Mouse (Mus musculus) hindbrain, embryonic 13.5 days (tissue): ENCODE results near the gene B3gnt8. TPM values are rescaled to one million over a fixed set of nuclear protein-coding genes. Genes with fewer than 3 reads are reported as not detected.

Source experiments
- ATAC-seq: fragments of 200-750 bp; cut with Nextera tagmentation; 2 replicates; pipeline ENCODE4 v1.8.0; 2017; ENCODE audit warnings: moderate TSS enrichment; ENCODE audit not compliant: low FRiP score
- H3K27ac ChIP-seq: fragments of 300-500 bp; sonication (generic); 2 replicates; pipeline ENCODE4 v1.5.1; 2015; ENCODE audit warnings: inconsistent platforms, mild to moderate bottlenecking, moderate library complexity
- H3K27me3 ChIP-seq: fragments of 300-500 bp; sonication (generic); 2 replicates; pipeline ENCODE4 v1.6.1; 2015; ENCODE audit warnings: mild to moderate bottlenecking, inconsistent platforms
- H3K36me3 ChIP-seq: fragments of 300-500 bp; sonication (generic); 2 replicates; pipeline ENCODE4 v1.6.1; 2015; ENCODE audit warnings: mild to moderate bottlenecking, inconsistent platforms
- H3K4me1 ChIP-seq: fragments of 300-500 bp; sonication (generic); replicated peaks from 2 replicates; pipeline ENCODE4 v1.6.1; 2015; ENCODE audit warnings: inconsistent platforms
- H3K4me2 ChIP-seq: fragments of 300-500 bp; sonication (generic); 2 replicates; pipeline ENCODE4 v1.6.1; 2015; ENCODE audit warnings: inconsistent platforms, mild to moderate bottlenecking, moderate library complexity
- H3K4me3 ChIP-seq: fragments of 300-500 bp; sonication (generic); 2 replicates; pipeline ENCODE4 v1.5.1; 2015; ENCODE audit warnings: mild to moderate bottlenecking, inconsistent platforms
- H3K9ac ChIP-seq: fragments of 300-500 bp; sonication (generic); 2 replicates; pipeline ENCODE4 v1.6.1; 2015; ENCODE audit warnings: mild to moderate bottlenecking, inconsistent platforms
- H3K9me3 ChIP-seq: fragments of 300-500 bp; sonication (generic); 2 replicates; pipeline ENCODE4 v1.6.1; 2016; ENCODE audit warnings: inconsistent platforms
- WGBS: fragments of 180-500 bp; shearing (Covaris S2); methylation state at CpG from one replicate; pipeline ENCODE4 v1.1.7; 2015; 5-methylcytosine and 5-hydroxymethylcytosine counted together
- polyA plus RNA-seq: library from polyadenylated mRNA; unstranded; fragments of >200 nt; fragmentation: Nextera tagmentation; extraction: Ambion mirVana; gene quantifications from 2 replicates; pipeline ENCODE4 v1.2.1, GENCODE M21; 2015

The B3gnt8 gene
- polyA plus RNA-seq, 1 experiment from 2014 or later, result 1.0 TPM

DNA sequence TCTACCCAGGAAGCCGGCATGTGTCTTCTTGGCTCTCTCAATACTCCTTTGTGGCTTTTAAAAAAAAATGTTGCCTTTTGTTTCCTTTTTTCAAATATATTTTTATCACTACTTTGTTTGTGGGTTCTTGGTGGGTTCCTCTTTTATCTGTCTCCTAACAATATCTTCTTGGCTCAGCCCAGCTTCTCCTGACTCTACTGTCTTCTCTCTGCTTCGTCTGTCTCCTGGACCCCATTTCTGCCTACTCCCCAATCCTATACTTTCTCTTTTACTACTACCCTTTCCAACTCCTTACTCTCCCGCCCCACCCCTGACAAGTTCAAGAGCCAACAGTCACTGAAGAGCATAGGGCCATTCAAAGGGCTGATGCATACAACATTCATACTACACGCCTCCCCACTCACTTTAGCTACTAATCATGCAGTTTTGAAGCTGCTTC is 19.8 kb upstream of the B3gnt8 start:
- H3K9ac ChIP-seq, result no peak overlapping the region
- 82% methylated on average over 4 of the region's 4 CpGs for WGBS
- H3K9me3 ChIP-seq, result 0 out of 2 replicates have a peak, but pooled peaks cover 3% of the 10 kb centered on the region
- H3K27ac ChIP-seq, result no peak overlapping the region
- H3K4me1 ChIP-seq, result no peaks in the 10 kb centered on the region
- no peaks in the 10 kb centered on the region for H3K27me3 ChIP-seq
- H3K4me3 ChIP-seq, result no peak overlapping the region
- no peak overlapping the region for H3K4me2 ChIP-seq
- ATAC-seq, result no peak
- H3K36me3 ChIP-seq, result no peaks in the 10 kb centered on the region

DNA sequence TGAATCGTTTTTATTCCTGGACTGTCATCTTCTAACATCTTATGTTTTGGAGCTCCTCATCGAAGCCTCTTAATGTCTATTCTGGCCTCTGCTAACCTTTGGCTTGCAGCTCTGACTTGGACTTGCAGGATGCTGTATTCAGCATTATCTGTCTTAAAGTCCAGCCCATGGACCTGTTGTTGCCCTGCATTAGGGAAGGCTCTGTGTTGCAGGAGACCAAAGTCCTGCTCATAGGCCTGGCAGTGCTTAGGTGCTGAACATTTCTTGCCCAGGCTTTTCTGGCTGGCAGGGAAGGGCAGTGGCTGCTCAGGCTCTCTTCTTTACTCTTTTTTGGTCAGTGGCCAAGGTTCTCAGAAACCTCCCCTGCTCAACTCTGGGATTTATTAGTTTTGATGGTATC is 19.3 kb upstream of the B3gnt8 start:
- WGBS, result 91% methylated on average over 2 of the region's 2 CpGs
- Histone ChIP-seq H3K9ac (no peak overlapping the region), H3K27ac (no peak overlapping the region), H3K4me1 (no peaks in the 10 kb centered on the region), H3K36me3 (no peaks in the 10 kb centered on the region), H3K9me3 (0 out of 2 replicates have a peak, but pooled peaks cover 3% of the 10 kb centered on the region), H3K27me3 (no peaks in the 10 kb centered on the region), H3K4me2 (no peak overlapping the region), H3K4me3 (no peak overlapping the region)
- ATAC-seq, result no peak

- Histone ChIP-seq H3K4me1 (no peaks in the 10 kb centered on the region), H3K4me3 (no peak overlapping the region), H3K27me3 (no peaks in the 10 kb centered on the region), H3K27ac (no peak overlapping the region), H3K36me3 (no peaks in the 10 kb centered on the region), H3K9me3 (0 out of 2 replicates have a peak, but pooled peaks cover 3% of the 10 kb centered on the region), H3K9ac (no peak overlapping the region), H3K4me2 (no peak overlapping the region)
- 46% methylated on average over 6 of the region's 6 CpGs for WGBS
- no peak for ATAC-seq
These were observed 16.4 kb upstream of the B3gnt8 start for GRCm38 (mm10) chr7:25610056-25610455.

GRCm38 (mm10) chr7:25611501-25611900 is 15.0 kb upstream of the B3gnt8 start:
- Histone ChIP-seq H3K4me1 (no peaks in the 10 kb centered on the region), H3K9me3 (0 out of 2 replicates have a peak, but pooled peaks cover 3% of the 10 kb centered on the region), H3K4me2 (no peak overlapping the region), H3K27me3 (no peaks in the 10 kb centered on the region), H3K4me3 (no peak overlapping the region), H3K9ac (no peak overlapping the region), H3K36me3 (no peaks in the 10 kb centered on the region), H3K27ac (no peak overlapping the region)
- WGBS, result 53% methylated on average over 7 of the region's 7 CpGs
- no peak for ATAC-seq

DNA sequence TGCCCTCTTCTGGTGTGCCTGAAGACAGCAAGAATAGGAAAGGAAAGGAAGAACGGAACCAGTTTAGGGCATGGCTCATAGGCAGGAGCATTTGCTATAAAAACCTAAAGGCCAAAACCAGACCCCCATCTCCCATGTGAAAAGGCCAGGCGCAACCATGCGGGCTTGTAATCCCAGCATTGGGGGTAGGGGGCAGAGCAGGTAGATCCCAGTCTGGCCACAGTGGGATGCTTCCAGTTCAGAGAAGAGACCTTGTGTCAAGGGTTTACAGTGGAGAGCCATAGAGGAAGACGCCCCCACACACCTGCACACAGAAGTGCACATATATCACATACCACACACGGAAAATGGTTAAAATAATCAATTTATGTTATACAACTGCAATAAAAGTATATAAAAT is 12.4 kb upstream of the B3gnt8 start:
- Histone ChIP-seq H3K27ac (no peak overlapping the region), H3K9ac (no peak overlapping the region), H3K4me2 (no peak overlapping the region), H3K36me3 (no peaks in the 10 kb centered on the region), H3K27me3 (peaks cover 6% of the 10 kb centered on the region; the same call in 1 of the 2 replicates), H3K4me3 (no peak overlapping the region), H3K4me1 (no peaks in the 10 kb centered on the region; the same call in 1 of the 2 replicates), H3K9me3 (no peaks in the 10 kb centered on the region)
- 93% methylated on average over 5 of the region's 5 CpGs for WGBS
- no peak for ATAC-seq

GRCm38 (mm10) chr7:25614831-25615705 is 11.4 kb upstream of the B3gnt8 start:
- peaks cover 5% of the 10 kb centered on the region for H3K4me1 ChIP-seq
- peaks cover 6% of the 10 kb centered on the region; the same call in 1 of the 2 replicates for H3K27me3 ChIP-seq
- no peaks in the 10 kb centered on the region for H3K9me3 ChIP-seq
- H3K4me2 ChIP-seq, result no peak overlapping the region
- no peak overlapping the region for H3K4me3 ChIP-seq
- WGBS, result 74% methylated on average over 21 of the region's 21 CpGs
- no peak overlapping the region for H3K27ac ChIP-seq
- H3K36me3 ChIP-seq, result no peaks in the 10 kb centered on the region
- ATAC-seq, result no peak
- no peak overlapping the region for H3K9ac ChIP-seq

- H3K4me3 ChIP-seq, result no peak within 1 kb of the TSS
- WGBS, result 86% methylated on average over 5 of the region's 5 CpGs
These were observed 10.8 kb upstream of the B3gnt8 start, which contains the start of gene Erich4 for GRCm38 (mm10) chr7:25615706-25616011. Gene Erich4 (minus strand): TSS chr7:25615892.

GRCm38 (mm10) chr7:25617376-25618160 is 8.9 kb upstream of the B3gnt8 start:
- H3K36me3 ChIP-seq, result peaks cover 17% of the 10 kb centered on the region
- H3K9me3 ChIP-seq, result no peaks in the 10 kb centered on the region
- WGBS, result 84% methylated on average over 10 of the region's 10 CpGs
- ATAC-seq, result no peak
- no peak overlapping the region for H3K4me3 ChIP-seq
- no peak overlapping the region for H3K27ac ChIP-seq
- peaks cover 7% of the 10 kb centered on the region for H3K4me1 ChIP-seq
- no peak overlapping the region for H3K4me2 ChIP-seq
- H3K27me3 ChIP-seq, result peaks cover 6% of the 10 kb centered on the region; the same call in 1 of the 2 replicates
- H3K9ac ChIP-seq, result no peak overlapping the region

More at GRCm38 (mm10) chr7:25615706-25616011, 10.8 kb upstream of the B3gnt8 start, which contains the start of gene Erich4:
- Histone ChIP-seq H3K27me3 (peaks cover 6% of the 10 kb centered on the region; the same call in 1 of the 2 replicates), H3K9me3 (no peaks in the 10 kb centered on the region), H3K4me1 (peaks cover 7% of the 10 kb centered on the region), H3K4me2 (no peak within 1 kb of the TSS), H3K27ac (no peak within 1 kb of the TSS), H3K9ac (no peak within 1 kb of the TSS), H3K36me3 (no peaks in the 10 kb centered on the region)
- ATAC-seq, result no peak

DNA sequence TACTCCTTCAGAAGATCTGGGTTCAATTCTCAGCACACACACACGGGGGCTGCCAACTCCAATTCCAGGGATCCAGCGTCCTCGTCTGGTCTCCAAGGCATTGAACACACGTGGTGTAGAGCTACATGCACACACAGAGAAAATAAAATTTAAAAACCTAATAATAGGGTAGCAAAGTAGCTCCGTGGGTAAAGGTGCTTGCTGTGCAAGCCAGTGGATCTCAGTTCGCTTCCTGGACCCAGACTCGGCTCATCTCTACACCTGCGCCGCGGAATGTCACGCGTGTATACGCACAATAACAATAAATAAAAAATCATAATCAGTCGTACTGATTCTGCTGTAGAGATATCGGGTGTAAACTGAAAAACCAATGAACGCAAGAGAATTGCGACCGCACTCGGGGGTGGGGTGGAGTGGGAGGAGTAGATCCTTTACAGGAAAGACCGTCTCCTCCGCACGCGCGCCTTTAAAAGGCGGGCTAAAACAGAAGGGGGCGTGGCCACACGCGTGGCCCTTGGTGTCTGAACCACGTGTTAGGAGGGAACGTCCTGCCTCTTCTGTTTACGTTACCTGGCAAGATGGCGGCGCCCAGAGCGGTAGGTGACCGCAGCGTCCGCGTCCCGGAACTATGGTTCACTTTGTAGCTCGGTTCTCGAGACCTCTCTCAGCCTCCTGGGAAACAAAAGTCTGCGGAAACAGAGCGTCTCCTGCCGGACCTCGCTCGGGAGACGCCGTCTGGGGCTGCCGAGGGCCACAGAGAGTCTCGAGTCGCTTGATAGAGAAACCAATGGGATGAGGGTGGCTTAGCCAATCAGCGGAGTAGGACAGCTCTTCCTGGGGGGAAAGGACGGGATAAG is 7.4 kb upstream of the B3gnt8 start, which contains the start of gene Dmac2:
Dmac2 (plus strand) TSS at position 550 of the 857 bp plus-strand sequence.
- 2% methylated on average over 53 of the region's 53 CpGs for WGBS
- Histone ChIP-seq H3K9ac (peak within 1 kb of the TSS; percentile 65), H3K9me3 (no peaks in the 10 kb centered on the region), H3K36me3 (peaks cover 32% of the 10 kb centered on the region), H3K4me1 (peaks cover 7% of the 10 kb centered on the region), H3K4me3 (peak within 1 kb of the TSS; percentile 62), H3K27ac (peak within 1 kb of the TSS; percentile 60), H3K27me3 (peaks cover 6% of the 10 kb centered on the region; the same call in 1 of the 2 replicates), H3K4me2 (peak within 1 kb of the TSS; percentile 59)
- peak; percentile 95 for ATAC-seq

DNA sequence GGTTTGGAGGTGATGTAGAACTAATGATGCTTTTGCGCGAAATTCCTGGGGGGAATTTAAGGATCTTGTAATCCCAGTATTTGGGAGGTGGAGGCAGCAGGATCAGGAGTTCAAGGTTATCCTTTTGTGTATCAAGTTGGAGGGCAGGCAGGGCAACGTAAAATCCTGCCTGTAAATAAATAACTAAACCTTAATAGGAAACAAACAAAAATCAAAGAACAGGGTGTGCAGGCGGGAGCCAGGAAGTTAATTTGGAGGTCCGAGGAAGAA is 6.8 kb upstream of the B3gnt8 start:
- WGBS, result 19% methylated on average over 5 of the region's 5 CpGs
- Histone ChIP-seq H3K9ac (peak overlapping the region; percentile 65), H3K36me3 (peaks cover 38% of the 10 kb centered on the region), H3K27me3 (peaks cover 6% of the 10 kb centered on the region; the same call in 1 of the 2 replicates), H3K4me1 (peaks cover 7% of the 10 kb centered on the region), H3K4me2 (peak overlapping the region; percentile 59), H3K9me3 (no peaks in the 10 kb centered on the region), H3K27ac (peak overlapping the region; percentile 60), H3K4me3 (peak overlapping the region; percentile 62)
- no peak for ATAC-seq

DNA sequence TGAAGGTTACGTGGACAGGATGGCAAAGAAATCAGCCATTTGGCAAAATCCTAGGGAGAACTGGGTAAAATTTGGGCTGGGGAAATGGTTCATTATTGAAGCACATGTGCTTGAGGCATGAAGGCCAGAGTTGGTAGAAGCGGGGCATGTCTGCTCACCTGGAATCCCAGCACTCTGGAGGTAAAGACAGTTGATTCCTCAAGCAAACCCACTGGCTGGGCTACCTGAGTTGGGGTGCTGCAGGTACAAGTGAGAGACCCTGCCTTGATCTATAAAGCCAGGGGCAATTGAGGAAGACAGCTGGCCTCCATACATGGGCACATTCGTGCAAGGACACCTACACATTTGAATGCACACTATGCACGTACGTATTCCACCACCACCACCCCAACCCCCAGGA is 6.4 kb upstream of the B3gnt8 start:
- Histone ChIP-seq H3K4me2 (peak overlapping the region; percentile 59), H3K4me3 (peak overlapping the region; percentile 62), H3K36me3 (peaks cover 42% of the 10 kb centered on the region), H3K27me3 (peaks cover 6% of the 10 kb centered on the region; the same call in 1 of the 2 replicates), H3K27ac (no peak overlapping the region), H3K4me1 (peaks cover 7% of the 10 kb centered on the region), H3K9me3 (no peaks in the 10 kb centered on the region), H3K9ac (peak overlapping the region; percentile 65)
- no peak for ATAC-seq
- WGBS, result 95% methylated on average over 5 of the region's 5 CpGs
